Mouse (Mus musculus): Measurements from ENCODE around the gene Sfi1.

DNA sequence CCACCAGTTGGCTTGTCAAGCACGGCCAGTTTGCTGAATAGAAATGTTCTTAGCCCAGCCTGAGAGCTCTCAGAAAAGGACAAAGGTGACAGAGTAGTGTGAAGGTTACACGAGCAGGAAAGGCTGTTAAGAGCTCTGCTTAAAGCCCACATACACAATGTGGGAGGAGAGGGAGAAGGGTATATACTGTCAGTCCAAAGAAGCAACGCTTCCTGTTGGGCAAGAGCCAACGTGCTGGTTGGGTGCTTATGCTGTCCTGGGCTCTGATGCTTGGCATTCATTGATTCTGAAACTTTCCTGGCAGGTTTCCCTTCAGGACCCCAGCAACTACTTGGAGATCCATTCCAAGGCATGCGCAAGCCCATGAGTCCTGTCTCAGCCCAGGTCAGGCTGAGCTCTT, 42.0 kb upstream of the Sfi1 start:
- TF ChIP-seq CTCF (IDR thresholded peaks at IDR 0.05; ENCODE audit: insufficient read depth, low read length): no peak
- no peak for TF ChIP-seq POLR2A (IDR thresholded peaks at IDR 0.05; ENCODE audit: borderline replicate concordance, extremely low read depth, low read depth, low read length)

All from lung, adult 2 months (tissue).